Mouse (Mus musculus) liver, embryonic 13.5 days (tissue): ENCODE results near the gene Sprn. TPM values are rescaled to one million over a fixed set of nuclear protein-coding genes. Genes with fewer than 3 reads are reported as not detected.

Experiments used
- ATAC-seq: fragments of 200-750 bp; cut with Nextera tagmentation; 2 replicates; pipeline ENCODE4 v1.8.0; 2017; ENCODE audit warnings: low read depth, mild to moderate bottlenecking, moderate number of reproducible peaks, moderate library complexity
- DNase-seq: peaks from one replicate; pipeline ENCODE4 v3.0.0; 2022
- H3K27ac ChIP-seq: fragments of 300-500 bp; sonication (generic); 2 replicates; pipeline ENCODE4 v1.5.1; 2015; ENCODE audit warnings: moderate library complexity, mild to moderate bottlenecking, inconsistent platforms
- H3K27me3 ChIP-seq: fragments of 300-500 bp; sonication (generic); 2 replicates; pipeline ENCODE4 v1.6.1; 2015; ENCODE audit warnings: mild to moderate bottlenecking, inconsistent platforms
- H3K36me3 ChIP-seq: fragments of 300-500 bp; sonication (generic); 2 replicates; pipeline ENCODE4 v1.6.1; 2015; ENCODE audit warnings: mild to moderate bottlenecking, inconsistent platforms
- H3K4me1 ChIP-seq: fragments of 300-500 bp; sonication (generic); replicated peaks from 2 replicates; pipeline ENCODE4 v1.6.1; 2015; ENCODE audit warnings: inconsistent platforms
- H3K4me2 ChIP-seq: fragments of 300-500 bp; sonication (generic); 2 replicates; pipeline ENCODE4 v1.6.1; 2015; ENCODE audit warnings: inconsistent platforms, mild to moderate bottlenecking, moderate library complexity
- H3K4me3 ChIP-seq: fragments of 300-500 bp; sonication (generic); replicated peaks from 2 replicates; pipeline ENCODE4 v1.5.1; 2015; ENCODE audit warnings: mild to moderate bottlenecking, inconsistent platforms
- H3K9ac ChIP-seq: fragments of 300-500 bp; sonication (generic); 2 replicates; pipeline ENCODE4 v1.6.1; 2015; ENCODE audit warnings: mild to moderate bottlenecking, inconsistent platforms
- H3K9me3 ChIP-seq: fragments of 300-500 bp; sonication (generic); replicated peaks from 2 replicates; pipeline ENCODE4 v1.6.1; 2016; ENCODE audit warnings: inconsistent platforms
- WGBS: fragments of 180-500 bp; shearing (Covaris S2); methylation state at CpG from one replicate; pipeline ENCODE4 v1.1.7; 2015; ENCODE audit not compliant: insufficient replicate concordance; 5-methylcytosine and 5-hydroxymethylcytosine counted together
- polyA plus RNA-seq: library from polyadenylated mRNA; unstranded; fragments of >200 nt; fragmentation: Nextera tagmentation; extraction: Ambion mirVana; gene quantifications from 2 replicates; pipeline ENCODE4 v1.2.1, GENCODE M21; 2015

Gene Sprn
- polyA plus RNA-seq, 1 experiment from 2014 or later: 0.02 TPM

- H3K27me3 ChIP-seq: no peaks in the 10 kb centered on the region
- ATAC-seq (no peak), DNase-seq (no peak)
- WGBS: 71% methylated on average over 4 of the region's 4 CpGs
- H3K4me2 ChIP-seq: no peak overlapping the region
- no peaks in the 10 kb centered on the region for H3K4me1 ChIP-seq
- H3K4me3 ChIP-seq: no peak overlapping the region
- H3K36me3 ChIP-seq: no peaks in the 10 kb centered on the region
- H3K9me3 ChIP-seq: no peaks in the 10 kb centered on the region
- no peak overlapping the region for H3K27ac ChIP-seq
- no peak overlapping the region for H3K9ac ChIP-seq
Observed at GRCm38 (mm10) chr7:140184206-140184605, 29.5 kb upstream of the Sprn start.

GRCm38 (mm10) chr7:140180692-140181091 lies 26.0 kb upstream of the Sprn start:
- DNase-seq (no peak), ATAC-seq (no peak)
- WGBS: 49% methylated on average over 2 of the region's 2 CpGs
- Histone ChIP-seq H3K27me3 (no peaks in the 10 kb centered on the region), H3K36me3 (no peaks in the 10 kb centered on the region), H3K4me1 (no peaks in the 10 kb centered on the region), H3K9ac (no peak overlapping the region), H3K4me3 (no peak overlapping the region), H3K27ac (no peak overlapping the region), H3K4me2 (no peak overlapping the region), H3K9me3 (no peaks in the 10 kb centered on the region)

- H3K36me3 ChIP-seq: no peaks in the 10 kb centered on the region
- no peak overlapping the region for H3K27ac ChIP-seq
- H3K9me3 ChIP-seq: no peaks in the 10 kb centered on the region
- H3K4me2 ChIP-seq: no peak overlapping the region
- H3K4me1 ChIP-seq: no peaks in the 10 kb centered on the region
- H3K27me3 ChIP-seq: no peaks in the 10 kb centered on the region
- DNase-seq: no peak
- H3K9ac ChIP-seq: no peak overlapping the region
- H3K4me3 ChIP-seq: no peak overlapping the region
- ATAC-seq: no peak
- 79% methylated on average over 2 of the region's 2 CpGs for WGBS
Observed at GRCm38 (mm10) chr7:140179176-140179575, 24.5 kb upstream of the Sprn start.

GRCm38 (mm10) chr7:140172936-140173335 lies 18.3 kb upstream of the Sprn start, which contains the start of gene Olfr523:
TSS of gene Olfr523 (plus strand) at chr7:140173217.
- no peak within 1 kb of the TSS for H3K9ac ChIP-seq
- WGBS: 38% methylated on average over 1 of the region's 1 CpGs

GRCm38 (mm10) chr7:140170863-140171262 lies 16.2 kb upstream of the Sprn start:
- Histone ChIP-seq H3K36me3 (no peaks in the 10 kb centered on the region), H3K9me3 (no peaks in the 10 kb centered on the region), H3K27ac (no peak overlapping the region), H3K4me2 (no peak overlapping the region), H3K9ac (no peak overlapping the region), H3K4me3 (no peak overlapping the region), H3K27me3 (no peaks in the 10 kb centered on the region), H3K4me1 (no peaks in the 10 kb centered on the region)
- no peak for ATAC-seq
- no peak for DNase-seq
- WGBS: 83% methylated on average over 3 of the region's 3 CpGs

More at GRCm38 (mm10) chr7:140172936-140173335, 18.3 kb upstream of the Sprn start, which contains the start of gene Olfr523:
- H3K4me1 ChIP-seq: no peaks in the 10 kb centered on the region
- no peak for ATAC-seq
- no peak within 1 kb of the TSS for H3K27ac ChIP-seq
- H3K4me2 ChIP-seq: no peak within 1 kb of the TSS
- H3K4me3 ChIP-seq: no peak within 1 kb of the TSS
- DNase-seq: no peak
- H3K36me3 ChIP-seq: no peaks in the 10 kb centered on the region
- H3K27me3 ChIP-seq: no peaks in the 10 kb centered on the region
- H3K9me3 ChIP-seq: no peaks in the 10 kb centered on the region

- 70% methylated on average over 4 of the region's 4 CpGs for WGBS
- DNase-seq (no peak), ATAC-seq (no peak)
- H3K27ac ChIP-seq: no peak overlapping the region
- no peaks in the 10 kb centered on the region for H3K36me3 ChIP-seq
- no peak overlapping the region for H3K4me2 ChIP-seq
- H3K4me3 ChIP-seq: no peak overlapping the region
- H3K9ac ChIP-seq: no peak overlapping the region
- no peaks in the 10 kb centered on the region for H3K4me1 ChIP-seq
- H3K27me3 ChIP-seq: no peaks in the 10 kb centered on the region
- no peaks in the 10 kb centered on the region for H3K9me3 ChIP-seq
Observed at GRCm38 (mm10) chr7:140169386-140169785, 14.7 kb upstream of the Sprn start.

- ATAC-seq (no peak), DNase-seq (no peak)
- no peak overlapping the region for H3K4me3 ChIP-seq
- no peaks in the 10 kb centered on the region for H3K27me3 ChIP-seq
- H3K4me1 ChIP-seq: no peaks in the 10 kb centered on the region
- H3K27ac ChIP-seq: no peak overlapping the region
- no peaks in the 10 kb centered on the region for H3K9me3 ChIP-seq
- no peak overlapping the region for H3K9ac ChIP-seq
- 50% methylated on average over 1 of the region's 1 CpGs for WGBS
- H3K36me3 ChIP-seq: no peaks in the 10 kb centered on the region
- no peak overlapping the region for H3K4me2 ChIP-seq
Observed at GRCm38 (mm10) chr7:140167950-140168349, 13.3 kb upstream of the Sprn start.

- Histone ChIP-seq H3K4me3 (no peak within 1 kb of the TSS), H3K4me1 (no peaks in the 10 kb centered on the region), H3K27me3 (no peaks in the 10 kb centered on the region), H3K27ac (no peak within 1 kb of the TSS), H3K9me3 (no peaks in the 10 kb centered on the region), H3K9ac (no peak within 1 kb of the TSS), H3K36me3 (no peaks in the 10 kb centered on the region), H3K4me2 (no peak within 1 kb of the TSS)
- 56% methylated on average over 7 of the region's 7 CpGs for WGBS
- DNase-seq (no peak), ATAC-seq (no peak)
Observed at GRCm38 (mm10) chr7:140164664-140165063, 10.0 kb upstream of the Sprn start, which contains the start of gene Olfr522. TSS of gene Olfr522 (minus strand) at chr7:140164764.

- no peak for ATAC-seq
- Histone ChIP-seq H3K9ac (no peak overlapping the region), H3K9me3 (no peaks in the 10 kb centered on the region), H3K4me3 (no peak overlapping the region), H3K4me2 (no peak overlapping the region), H3K4me1 (no peaks in the 10 kb centered on the region), H3K27me3 (peaks cover 16% of the 10 kb centered on the region), H3K36me3 (no peaks in the 10 kb centered on the region), H3K27ac (no peak overlapping the region)
- no peak for DNase-seq
- 64% methylated on average over 3 of the region's 3 CpGs for whole genome bisulfite sequencing
Observed at GRCm38 (mm10) chr7:140160363-140160762, 5.7 kb upstream of the Sprn start.

GRCm38 (mm10) chr7:140153829-140154217 lies 854 bp downstream of the Sprn start:
- no peak for DNase-seq
- H3K9ac ChIP-seq: no peak overlapping the region
- H3K9me3 ChIP-seq: no peaks in the 10 kb centered on the region
- H3K4me1 ChIP-seq: no peaks in the 10 kb centered on the region
- H3K27me3 ChIP-seq: peaks cover 49% of the 10 kb centered on the region
- no peak for ATAC-seq
- H3K4me3 ChIP-seq: no peak overlapping the region
- no peak overlapping the region for H3K4me2 ChIP-seq
- H3K27ac ChIP-seq: no peak overlapping the region
- H3K36me3 ChIP-seq: peaks cover 6% of the 10 kb centered on the region; the same call in 1 of the 2 replicates
- WGBS: 26% methylated on average over 4 of the region's 4 CpGs

- no peak for ATAC-seq
- Histone ChIP-seq H3K36me3 (peaks cover 6% of the 10 kb centered on the region; the same call in 1 of the 2 replicates), H3K27ac (no peak overlapping the region), H3K4me2 (no peak overlapping the region), H3K9ac (no peak overlapping the region), H3K9me3 (no peaks in the 10 kb centered on the region), H3K27me3 (peaks cover 46% of the 10 kb centered on the region), H3K4me1 (no peaks in the 10 kb centered on the region), H3K4me3 (no peak overlapping the region)
- no peak for DNase-seq
- 15% methylated on average over 28 of the region's 28 CpGs for WGBS
Observed at GRCm38 (mm10) chr7:140153383-140153782, 1.3 kb downstream of the Sprn start.

- no peaks in the 10 kb centered on the region for H3K27me3 ChIP-seq
- H3K9me3 ChIP-seq: no peaks in the 10 kb centered on the region
- H3K4me2 ChIP-seq: no peak overlapping the region
- WGBS: 79% methylated on average over 4 of the region's 4 CpGs
- no peak for DNase-seq
- 0 out of 2 replicates have a peak, but pooled peaks cover under 1% of the 10 kb centered on the region for H3K4me1 ChIP-seq
- ATAC-seq: no peak
- no peak overlapping the region for H3K4me3 ChIP-seq
- no peak overlapping the region for H3K9ac ChIP-seq
- H3K36me3 ChIP-seq: peaks cover 10% of the 10 kb centered on the region; the same call in 1 of the 2 replicates
- no peak overlapping the region for H3K27ac ChIP-seq
Observed at GRCm38 (mm10) chr7:140144550-140144949, 10.1 kb downstream of the Sprn start.
